Mouse (Mus musculus): Measurements from ENCODE around the gene Cd200r3. TPM values are rescaled to one million over a fixed set of nuclear protein-coding genes. Genes with fewer than 3 reads are reported as not detected.

Gene Cd200r3
- polyA plus RNA-seq, 1 experiment from 2014 or later, result 0.40 TPM

- no peaks in the 10 kb centered on the region for H3K36me3 ChIP-seq
- 88% methylated on average over 2 of the region's 2 CpGs for WGBS
These were observed 77.3 kb downstream of the Cd200r3 start for GRCm38 (mm10) chr16:45020669-45021309.

DNA sequence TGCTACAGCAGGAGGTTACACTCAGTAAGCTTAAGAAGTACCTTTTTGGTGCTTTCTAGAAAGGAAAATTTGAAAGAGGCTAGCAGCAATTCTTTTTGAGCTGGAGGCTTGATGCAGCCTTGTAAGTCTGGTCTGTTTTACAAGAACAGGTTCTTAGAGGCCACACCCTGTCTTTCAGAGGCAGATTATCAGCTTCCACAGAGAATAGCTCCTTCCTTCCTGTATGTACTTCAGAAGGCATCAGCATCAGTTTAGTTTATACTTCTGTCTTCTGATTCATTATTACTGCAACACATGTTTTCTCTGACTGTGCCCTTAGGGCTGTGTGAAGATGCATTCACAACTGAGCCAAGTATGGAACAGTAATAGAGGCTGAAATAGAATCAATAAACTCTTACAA lies 78.0 kb downstream of the Cd200r3 start:
- Histone ChIP-seq H3K4me1 (no peaks in the 10 kb centered on the region), H3K27ac (no peak overlapping the region), H3K36me3 (no peaks in the 10 kb centered on the region), H3K9me3 (no peaks in the 10 kb centered on the region), H3K4me3 (no peak overlapping the region), H3K9ac (no peak overlapping the region), H3K27me3 (no peaks in the 10 kb centered on the region), H3K4me2 (no peak overlapping the region)
- ATAC-seq (ENCODE audit: borderline replicate concordance, extremely low read depth, low FRiP score, low TSS enrichment), result no peak

More at GRCm38 (mm10) chr16:45020669-45021309, 77.3 kb downstream of the Cd200r3 start:
- Histone ChIP-seq H3K27me3 (no peaks in the 10 kb centered on the region), H3K9me3 (no peaks in the 10 kb centered on the region), H3K27ac (no peak overlapping the region), H3K4me3 (no peak overlapping the region), H3K4me2 (no peak overlapping the region), H3K9ac (no peak overlapping the region), H3K4me1 (no peaks in the 10 kb centered on the region)
- no peak for ATAC-seq (ENCODE audit: borderline replicate concordance, extremely low read depth, low FRiP score, low TSS enrichment)

DNA sequence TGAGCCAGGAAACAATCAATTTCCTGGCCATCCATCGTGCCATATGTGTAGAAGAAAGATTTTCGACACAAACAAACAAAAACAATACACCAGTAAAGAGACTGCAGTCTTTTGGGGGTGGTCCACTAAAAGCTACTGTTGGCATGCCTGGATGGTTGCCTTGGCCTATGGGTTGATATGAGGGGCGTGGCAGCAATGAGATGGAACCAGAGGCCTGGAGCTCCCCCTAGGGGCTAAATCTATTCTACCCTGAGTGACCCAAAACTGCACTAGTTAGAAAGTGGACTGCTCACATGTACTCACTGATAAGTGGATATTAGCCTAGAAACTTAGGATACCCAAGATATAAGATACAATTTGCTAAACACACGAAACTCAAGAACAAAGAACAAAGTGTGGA lies 80.4 kb downstream of the Cd200r3 start:
- Histone ChIP-seq H3K27me3 (no peaks in the 10 kb centered on the region), H3K4me2 (no peak overlapping the region), H3K4me1 (no peaks in the 10 kb centered on the region), H3K9ac (no peak overlapping the region), H3K9me3 (no peaks in the 10 kb centered on the region), H3K4me3 (no peak overlapping the region), H3K27ac (no peak overlapping the region), H3K36me3 (no peaks in the 10 kb centered on the region)
- WGBS, result 72% methylated on average over 4 of the region's 4 CpGs
- no peak for ATAC-seq (ENCODE audit: borderline replicate concordance, extremely low read depth, low FRiP score, low TSS enrichment)

- H3K4me3 ChIP-seq, result no peak overlapping the region
- H3K27ac ChIP-seq, result no peak overlapping the region
- no peaks in the 10 kb centered on the region for H3K36me3 ChIP-seq
- 47% methylated on average over 6 of the region's 6 CpGs for WGBS
- no peaks in the 10 kb centered on the region for H3K27me3 ChIP-seq
- no peak overlapping the region for H3K9ac ChIP-seq
- no peak; the same call in 1 of the 2 replicates for ATAC-seq (ENCODE audit: borderline replicate concordance, extremely low read depth, low FRiP score, low TSS enrichment)
- H3K4me1 ChIP-seq, result no peaks in the 10 kb centered on the region
- H3K9me3 ChIP-seq, result no peaks in the 10 kb centered on the region
- H3K4me2 ChIP-seq, result no peak overlapping the region
These were observed 81.8 kb downstream of the Cd200r3 start for GRCm38 (mm10) chr16:45025321-45025720.

GRCm38 (mm10) chr16:45029080-45029479 lies 85.6 kb downstream of the Cd200r3 start:
- Histone ChIP-seq H3K27ac (no peak overlapping the region), H3K4me1 (no peaks in the 10 kb centered on the region), H3K4me2 (no peak overlapping the region), H3K9me3 (no peaks in the 10 kb centered on the region), H3K36me3 (no peaks in the 10 kb centered on the region), H3K9ac (no peak overlapping the region), H3K4me3 (no peak overlapping the region), H3K27me3 (no peaks in the 10 kb centered on the region)
- WGBS, result 77% methylated on average over 5 of the region's 5 CpGs
- ATAC-seq (ENCODE audit: borderline replicate concordance, extremely low read depth, low FRiP score, low TSS enrichment), result no peak

GRCm38 (mm10) chr16:45029493-45029892 lies 86.0 kb downstream of the Cd200r3 start:
- no peak overlapping the region for H3K4me3 ChIP-seq
- H3K27me3 ChIP-seq, result no peaks in the 10 kb centered on the region
- WGBS, result 83% methylated on average over 1 of the region's 1 CpGs
- H3K4me2 ChIP-seq, result no peak overlapping the region
- no peaks in the 10 kb centered on the region for H3K36me3 ChIP-seq
- no peaks in the 10 kb centered on the region for H3K4me1 ChIP-seq
- peak; percentile 42; the same call in 1 of the 2 replicates for ATAC-seq (ENCODE audit: borderline replicate concordance, extremely low read depth, low FRiP score, low TSS enrichment)
- H3K9me3 ChIP-seq, result no peaks in the 10 kb centered on the region
- H3K27ac ChIP-seq, result no peak overlapping the region
- no peak overlapping the region for H3K9ac ChIP-seq

- H3K27me3 ChIP-seq, result no peaks in the 10 kb centered on the region
- no peak for ATAC-seq (ENCODE audit: borderline replicate concordance, extremely low read depth, low FRiP score, low TSS enrichment)
These were observed 86.6 kb downstream of the Cd200r3 start for GRCm38 (mm10) chr16:45030127-45030526.

GRCm38 (mm10) chr16:45030796-45031195 lies 87.3 kb downstream of the Cd200r3 start:
- ATAC-seq (ENCODE audit: borderline replicate concordance, extremely low read depth, low FRiP score, low TSS enrichment), result no peak
- no peak overlapping the region for H3K9ac ChIP-seq
- no peak overlapping the region for H3K4me2 ChIP-seq
- H3K27me3 ChIP-seq, result no peaks in the 10 kb centered on the region
- H3K4me1 ChIP-seq, result no peaks in the 10 kb centered on the region
- no peaks in the 10 kb centered on the region for H3K9me3 ChIP-seq
- no peaks in the 10 kb centered on the region for H3K36me3 ChIP-seq
- 47% methylated on average over 2 of the region's 2 CpGs for whole genome bisulfite sequencing
- H3K27ac ChIP-seq, result no peak overlapping the region; the same call in 1 of the 2 replicates
- no peak overlapping the region for H3K4me3 ChIP-seq

More at GRCm38 (mm10) chr16:45030127-45030526, 86.6 kb downstream of the Cd200r3 start:
- H3K4me3 ChIP-seq, result no peak overlapping the region
- H3K4me1 ChIP-seq, result no peaks in the 10 kb centered on the region
- H3K9me3 ChIP-seq, result no peaks in the 10 kb centered on the region
- WGBS, result 80% methylated on average over 4 of the region's 4 CpGs
- no peak overlapping the region for H3K9ac ChIP-seq
- H3K4me2 ChIP-seq, result no peak overlapping the region
- H3K27ac ChIP-seq, result no peak overlapping the region
- no peaks in the 10 kb centered on the region for H3K36me3 ChIP-seq

Other genes with a start within 250 kb of the Cd200r3 start
- gene Nepro, start 219.4 kb upstream of the Cd200r3 start, polyA plus RNA-seq (2015; fragmentation: Nextera tagmentation; extraction: Ambion mirVana), result 9.5 and 9.8 TPM in 2 replicates
- gene Gtpbp8, start 197.3 kb upstream of the Cd200r3 start, polyA plus RNA-seq (2015; fragmentation: Nextera tagmentation; extraction: Ambion mirVana), result 25.9 and 31.3 TPM in 2 replicates
- 1.3 and 1.5 TPM in 2 replicates for gene Cd200r1, start 177.9 kb upstream of the Cd200r3 start, polyA plus RNA-seq (2015; fragmentation: Nextera tagmentation; extraction: Ambion mirVana)
- gene Cd200r4, start 131.9 kb upstream of the Cd200r3 start, polyA plus RNA-seq (2015; fragmentation: Nextera tagmentation; extraction: Ambion mirVana), result 0.14 and 0.21 TPM in 2 replicates
- not detected in 2 replicates for gene Cd200r2, start 76.6 kb upstream of the Cd200r3 start, polyA plus RNA-seq (2015; fragmentation: Nextera tagmentation; extraction: Ambion mirVana)
- gene Ccdc80, start 149.7 kb downstream of the Cd200r3 start, polyA plus RNA-seq (2015; fragmentation: Nextera tagmentation; extraction: Ambion mirVana), result 73.1 and 73.5 TPM in 2 replicates
- gene Slc35a5, start 215.0 kb downstream of the Cd200r3 start, polyA plus RNA-seq (2015; fragmentation: Nextera tagmentation; extraction: Ambion mirVana), result 16.1 and 23.1 TPM in 2 replicates
- gene Atg3, start 215.1 kb downstream of the Cd200r3 start, polyA plus RNA-seq (2015; fragmentation: Nextera tagmentation; extraction: Ambion mirVana), result 37.0 and 39.1 TPM in 2 replicates

All from lung, embryonic 15.5 days (tissue).